Mouse (Mus musculus) E14TG2a.4 (cell line): ENCODE results near the gene Med18.

Source experiments
- CTCF ChIP-seq: conservative IDR thresholded peaks from 2 replicates; pipeline ENCODE4 v1.5.1; 2014; ENCODE audit warnings: low read length
- NANOG ChIP-seq: IDR thresholded peaks from 2 replicates; pipeline ENCODE4 v1.6.1; 2014; ENCODE audit warnings: borderline replicate concordance, low read length, mixed read lengths
- POU5F1 ChIP-seq: IDR thresholded peaks from 2 replicates; pipeline ENCODE4 v1.6.1; 2014; ENCODE audit warnings: low read length, borderline replicate concordance

DNA sequence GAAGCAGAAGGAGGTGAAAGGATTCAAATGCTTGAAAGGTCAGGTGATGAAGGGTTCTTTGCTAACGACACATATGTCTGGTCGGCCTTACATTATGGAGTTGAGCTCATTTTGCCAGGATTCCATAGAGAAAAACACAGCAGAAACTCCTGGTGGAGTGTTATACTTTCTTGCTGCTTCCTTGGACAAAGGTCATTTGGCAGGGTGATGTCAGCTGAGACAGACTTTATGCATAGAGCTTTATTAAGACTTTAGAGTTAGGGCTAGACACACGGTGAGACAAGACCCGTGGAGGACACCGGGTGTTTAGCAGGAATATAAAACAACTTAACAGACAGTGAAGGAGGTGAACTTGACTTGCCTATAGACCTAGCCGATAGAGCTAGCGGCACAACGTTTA is 14.1 kb upstream of the Med18 start:
- no peak for TF ChIP-seq CTCF
- no peak for TF ChIP-seq NANOG
- TF ChIP-seq POU5F1: no peak
